Mouse (Mus musculus) c-Kit-negative CD71-positive TER-119-positive erythroid progenitor cells, embryonic 14.5 days (primary cell): Measurements from ENCODE around the gene Ceacam1.
"Not testable (repeated sequence)": the region's sequence is repeated elsewhere in the genome, so short reads cannot be mapped to it uniquely, and the experiment has no call there.

Experiments used
- DNase-seq: peaks from one replicate; pipeline ENCODE4 v3.0.0-alpha.2; 2013; ENCODE audit warnings: low read depth, low spot score

Ceacam1 gene

DNA sequence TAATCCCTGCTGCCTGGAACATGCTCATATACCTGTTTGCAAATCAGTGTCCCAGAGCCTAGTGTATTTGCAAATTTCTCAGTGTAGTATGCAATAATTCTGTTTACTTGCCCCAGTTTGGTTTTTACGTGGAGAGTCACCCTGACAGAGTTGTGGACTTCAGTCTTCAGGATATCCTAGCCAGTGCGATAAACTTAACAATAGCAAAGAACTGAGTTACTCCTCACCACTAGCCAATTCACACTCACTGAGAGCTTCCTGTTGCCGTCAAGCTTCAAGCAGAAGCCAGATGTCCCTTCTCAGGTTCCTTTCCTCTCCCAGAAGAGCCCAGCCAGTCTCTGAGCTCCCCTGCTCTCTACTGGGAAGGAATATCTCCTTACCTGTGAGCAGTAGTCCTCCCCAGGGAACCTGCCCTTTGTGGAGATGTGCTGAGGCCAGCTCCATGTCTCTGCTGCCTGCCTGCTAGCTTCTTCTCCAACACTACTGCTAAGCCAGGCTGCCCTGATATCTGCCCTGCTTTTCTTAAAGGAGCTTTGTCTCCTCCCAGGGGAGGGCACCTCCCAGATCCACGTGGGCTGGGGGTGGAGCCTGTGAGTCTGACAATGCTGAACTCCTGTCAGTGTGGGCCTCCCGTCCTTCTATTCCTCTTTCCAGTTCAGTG lies at the start of gene Ceacam1:
TSS of gene Ceacam1 (minus strand) at position 513 of the 661 bp plus-strand sequence.
- not testable (repeated sequence) for DNase-seq

DNA sequence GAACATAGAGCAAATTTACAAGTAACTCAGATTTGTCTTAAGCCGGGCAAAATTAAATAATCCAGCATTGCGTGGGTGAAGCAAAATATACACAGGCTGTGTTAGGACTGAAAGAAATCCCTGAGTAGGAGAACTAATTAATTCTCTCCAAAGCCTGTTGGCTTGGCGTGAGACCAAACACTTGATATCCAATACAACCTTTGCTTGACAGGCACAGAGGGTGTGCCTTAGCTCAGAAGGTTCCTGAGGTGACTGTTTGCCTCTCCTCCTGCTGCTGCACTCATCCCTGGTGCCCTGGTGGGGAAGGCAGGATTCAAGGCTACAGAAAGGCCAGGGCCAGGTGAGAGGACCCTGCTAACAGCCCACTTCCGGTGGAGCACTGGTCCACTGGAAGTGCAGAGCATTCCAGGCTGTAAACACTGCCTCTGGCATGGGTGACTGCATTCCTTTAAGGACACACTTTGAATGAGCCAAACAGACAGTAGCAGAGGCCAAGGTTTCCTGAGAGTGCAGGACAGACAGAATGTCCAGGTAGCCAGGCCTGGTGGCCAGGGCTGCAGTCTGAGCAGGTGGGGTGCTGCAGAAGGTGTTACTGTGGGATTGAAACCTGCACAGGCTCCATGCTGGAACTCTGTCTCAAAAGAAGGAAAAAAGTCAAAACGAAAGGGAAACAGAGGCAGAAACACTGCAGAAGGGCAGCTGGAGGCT lies 38.8 kb upstream of the Ceacam1 start:
- not testable (repeated sequence) for DNase-seq

DNA sequence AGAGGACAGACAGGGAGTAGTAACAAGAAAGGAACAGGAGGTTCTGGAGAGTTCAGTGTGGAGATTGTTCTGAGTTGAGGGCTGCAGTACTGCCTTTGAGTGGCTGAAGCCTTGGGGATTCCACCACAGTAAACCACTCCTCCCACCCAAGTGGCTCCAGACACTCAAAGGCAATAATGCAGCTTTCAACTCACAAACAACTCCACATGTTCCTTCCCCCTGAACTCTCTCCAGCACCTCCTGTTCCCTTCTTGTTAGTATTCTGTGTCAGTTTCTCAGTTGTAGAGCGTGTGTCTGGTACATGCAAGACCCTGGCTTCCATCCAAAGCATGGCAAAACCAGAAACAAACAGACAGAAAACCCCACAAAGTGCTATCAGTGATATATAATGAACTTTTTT lies 38.3 kb upstream of the Ceacam1 start:
- DNase-seq, result not testable (repeated sequence)

DNA sequence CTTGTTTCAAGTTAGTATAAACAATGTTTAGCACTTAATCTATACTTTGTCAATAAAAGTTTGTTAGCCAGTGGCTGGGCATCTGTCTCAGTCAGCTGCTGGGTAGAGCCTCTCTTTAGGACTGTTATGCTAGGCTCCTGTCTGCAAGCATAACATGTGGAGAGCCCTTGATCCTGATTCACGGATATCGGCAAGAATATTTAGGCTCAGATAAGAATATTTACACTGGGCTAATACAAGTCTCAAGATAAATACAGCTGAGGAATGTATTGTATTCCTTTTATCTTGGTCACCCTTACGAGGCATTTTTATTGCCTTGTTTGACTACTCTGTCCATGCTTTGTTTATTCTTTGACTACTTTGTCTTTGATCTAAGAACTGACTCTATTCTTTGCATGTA lies 32.5 kb upstream of the Ceacam1 start:
- no peak for DNase-seq

DNA sequence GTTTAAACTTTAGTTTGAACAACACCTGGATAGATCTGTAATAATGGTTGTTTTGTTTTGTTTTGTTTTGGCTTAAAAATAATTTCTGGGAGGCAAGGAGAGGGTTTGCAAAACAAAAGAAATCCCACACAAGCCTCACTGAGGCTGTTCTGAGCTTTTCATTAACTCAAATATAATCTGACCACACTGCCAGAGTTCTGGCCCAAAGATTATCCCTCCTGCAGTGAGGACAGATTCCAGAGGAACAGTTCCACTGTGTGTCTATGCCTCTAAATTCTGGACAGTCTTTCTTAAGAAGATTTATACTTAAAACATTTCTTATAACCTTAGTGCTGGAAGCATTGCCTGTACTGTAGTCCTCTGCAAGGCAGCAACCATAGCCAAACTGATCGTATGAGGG lies 17.2 kb upstream of the Ceacam1 start:
- DNase-seq, result no peak

DNA sequence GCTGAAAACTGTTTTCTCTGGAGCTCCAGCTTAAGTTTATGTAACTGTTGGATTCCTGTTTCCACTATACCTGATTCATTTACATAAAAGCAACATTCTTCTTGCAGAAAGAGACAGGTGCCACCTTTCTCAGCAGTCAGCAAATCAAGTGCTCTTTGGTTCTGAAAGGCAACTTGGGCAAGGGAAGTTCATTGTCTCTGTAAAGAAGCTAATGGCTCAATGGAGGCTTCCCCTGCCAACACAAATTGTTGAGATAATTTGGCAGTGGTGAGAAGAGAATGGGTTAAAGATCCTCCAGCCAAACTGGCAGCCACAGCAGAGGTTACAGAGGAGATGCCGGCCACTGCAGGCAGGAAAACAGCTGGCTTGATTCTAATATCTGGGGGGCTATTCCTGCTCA lies 13.3 kb upstream of the Ceacam1 start:
- DNase-seq, result not testable (repeated sequence)

DNA sequence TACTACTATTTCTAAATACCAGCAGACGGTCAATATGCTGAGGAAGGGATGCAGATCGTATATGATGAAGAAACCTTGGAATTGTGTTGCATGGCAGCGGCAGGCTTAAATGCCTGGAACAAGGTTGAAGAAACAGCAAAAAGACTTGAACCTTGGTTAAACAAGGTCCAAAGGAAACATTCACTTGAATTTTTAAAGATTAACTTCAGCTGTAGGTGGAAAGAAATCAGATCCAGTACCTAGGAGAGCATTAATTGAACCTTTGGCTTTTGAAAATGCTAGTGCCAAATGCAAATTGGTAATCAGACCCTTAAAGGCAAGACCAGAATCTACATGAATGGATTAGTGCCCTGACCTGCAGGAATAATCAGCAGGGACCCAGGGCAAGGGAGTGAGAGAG lies 12.0 kb upstream of the Ceacam1 start:
- DNase-seq, result not testable (repeated sequence)

DNA sequence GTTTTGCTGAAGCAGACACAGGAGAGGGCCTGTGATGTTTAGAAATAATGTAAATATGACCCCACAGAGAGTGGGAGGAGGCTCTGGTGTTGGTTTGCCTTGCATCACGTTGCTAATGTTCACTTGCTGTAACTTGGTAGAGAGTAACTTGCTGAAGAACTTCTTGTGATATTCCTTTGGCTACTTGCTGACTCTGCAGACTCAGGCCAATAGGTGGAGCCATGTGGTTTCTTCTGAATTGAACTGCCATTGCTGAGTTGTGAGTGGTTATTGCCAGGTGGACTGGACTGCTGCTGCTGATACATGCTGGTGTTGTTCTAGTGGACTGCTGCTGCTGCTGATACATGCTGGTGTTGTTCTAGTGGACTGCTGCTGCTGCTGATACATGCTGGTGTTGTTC lies 8.8 kb upstream of the Ceacam1 start:
- DNase-seq, result no peak

DNA sequence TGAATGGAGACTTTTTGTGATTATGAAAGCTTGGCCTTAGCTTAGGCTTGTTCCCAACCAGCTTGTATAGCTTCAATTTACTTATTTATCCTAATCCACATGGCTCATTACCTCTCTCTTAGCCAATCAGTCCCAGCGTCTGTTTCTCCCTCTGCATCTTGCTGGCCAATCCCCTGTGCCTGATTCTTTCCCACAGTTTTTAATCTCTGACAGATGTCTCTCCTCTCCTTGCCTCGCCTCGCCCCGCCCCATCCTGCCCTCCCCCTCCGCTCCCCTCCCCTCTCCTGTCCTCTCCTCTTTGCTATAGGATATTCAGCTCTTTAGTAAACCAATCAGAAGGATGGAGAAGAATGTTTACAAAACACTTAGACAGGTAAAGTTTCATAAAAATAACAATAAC lies 7.7 kb upstream of the Ceacam1 start:
- DNase-seq, result no peak

DNA sequence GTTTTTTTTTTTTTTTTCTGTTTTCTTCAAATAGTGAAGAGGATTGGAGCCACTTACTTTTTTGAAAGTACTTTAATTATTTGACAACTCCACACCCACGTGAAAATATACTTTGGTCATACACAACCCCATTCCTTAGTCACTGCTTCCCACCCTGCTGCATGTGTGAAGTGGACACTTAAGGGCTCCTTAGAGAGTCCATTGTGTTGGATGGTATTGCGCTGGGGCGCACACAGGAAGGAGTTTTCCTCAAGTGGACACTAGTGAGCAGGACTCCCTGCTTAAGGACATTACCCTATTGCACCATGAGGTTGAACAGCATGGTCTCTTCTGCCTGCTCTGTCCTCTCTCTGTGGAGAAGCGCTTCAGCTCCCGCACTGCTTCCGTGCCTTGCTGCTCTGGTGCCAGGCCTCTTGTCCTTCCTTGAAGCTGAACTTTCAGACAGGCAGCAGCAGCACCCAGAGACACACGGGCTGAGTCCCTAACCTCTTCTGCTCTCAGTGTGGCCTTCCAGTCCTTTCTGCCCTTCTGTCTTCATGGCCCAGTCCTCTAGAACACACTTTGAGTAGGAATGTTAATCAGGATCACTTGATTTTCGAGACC lies 5.8 kb upstream of the Ceacam1 start:
- DNase-seq, result no peak

DNA sequence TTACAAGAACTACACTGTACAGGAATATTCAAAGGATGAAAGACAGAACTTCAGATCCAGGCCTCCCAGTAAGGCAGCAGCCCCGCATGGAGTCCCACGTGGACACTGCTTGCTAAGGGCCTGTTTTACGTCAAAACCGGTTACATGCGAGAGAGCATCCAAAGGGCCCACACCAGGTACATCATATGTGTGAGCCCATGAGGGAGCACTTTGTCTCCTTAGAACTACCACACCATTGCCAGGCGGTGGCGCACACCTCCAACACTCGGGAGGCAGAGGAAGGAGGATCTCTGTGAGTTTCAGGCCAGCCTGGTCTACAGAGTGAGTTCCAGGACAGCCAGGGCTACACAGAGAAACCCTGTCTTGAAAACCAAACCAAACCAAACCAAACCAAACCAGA lies 3.4 kb upstream of the Ceacam1 start:
- not testable (repeated sequence) for DNase-seq

DNA sequence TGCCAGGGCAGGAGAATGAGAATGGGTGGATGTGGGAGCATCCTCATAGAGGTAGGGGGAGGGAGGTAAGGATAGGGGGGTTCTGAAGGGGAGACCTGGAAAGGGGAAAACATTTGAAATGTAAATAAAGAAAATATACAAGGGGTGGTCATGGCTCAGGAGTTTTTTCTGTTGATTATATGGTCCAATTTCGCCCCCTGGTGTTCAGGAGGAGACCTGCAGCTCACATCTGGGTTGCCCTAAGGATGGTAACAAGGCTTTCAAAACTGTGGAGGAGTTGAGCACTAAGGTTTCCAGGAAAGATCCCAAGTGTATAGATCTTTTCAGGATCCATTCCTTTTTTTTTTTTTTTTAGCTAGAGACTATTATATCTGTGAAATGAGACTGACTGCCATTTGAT lies 2.0 kb upstream of the Ceacam1 start:
- DNase-seq, result no peak

DNA sequence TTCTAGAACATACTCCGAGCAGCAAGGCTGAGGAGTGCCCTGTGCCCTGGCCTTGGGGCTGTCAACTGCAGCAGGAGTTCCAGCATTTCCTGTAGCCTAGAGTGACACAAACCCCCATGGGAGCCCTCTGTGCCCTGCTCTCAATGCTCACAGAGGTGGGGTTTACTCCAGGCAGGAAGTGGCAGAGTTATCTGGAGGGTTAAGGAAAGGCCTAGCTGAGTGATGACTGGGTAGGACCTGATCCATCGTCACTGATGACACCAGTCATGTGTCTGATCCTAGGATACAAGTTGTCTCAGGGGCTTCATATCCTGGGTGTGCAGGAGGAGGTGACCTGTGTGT lies 320 bp upstream of the Ceacam1 start:
- DNase-seq, result not testable (repeated sequence)

DNA sequence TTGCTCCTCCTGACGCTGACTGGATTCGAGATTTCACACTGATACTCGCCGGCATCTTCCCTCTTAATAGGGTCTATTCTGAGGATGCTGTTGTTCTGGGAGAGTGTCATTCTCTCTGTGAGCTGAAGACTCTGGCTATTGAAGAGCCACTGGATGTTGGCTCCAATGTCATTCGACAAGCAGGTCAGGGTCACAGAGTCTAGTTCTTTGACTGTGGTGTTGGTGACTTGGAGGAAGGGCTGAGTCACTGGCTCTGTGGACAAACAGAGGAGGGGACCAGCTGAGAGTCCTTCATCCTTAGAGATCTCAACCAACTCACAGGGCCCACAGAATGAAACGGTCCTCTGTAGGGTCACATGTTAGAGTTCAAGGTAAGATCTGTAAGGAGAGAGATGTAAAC lies 5.6 kb downstream of the Ceacam1 start:
- not testable (repeated sequence) for DNase-seq

DNA sequence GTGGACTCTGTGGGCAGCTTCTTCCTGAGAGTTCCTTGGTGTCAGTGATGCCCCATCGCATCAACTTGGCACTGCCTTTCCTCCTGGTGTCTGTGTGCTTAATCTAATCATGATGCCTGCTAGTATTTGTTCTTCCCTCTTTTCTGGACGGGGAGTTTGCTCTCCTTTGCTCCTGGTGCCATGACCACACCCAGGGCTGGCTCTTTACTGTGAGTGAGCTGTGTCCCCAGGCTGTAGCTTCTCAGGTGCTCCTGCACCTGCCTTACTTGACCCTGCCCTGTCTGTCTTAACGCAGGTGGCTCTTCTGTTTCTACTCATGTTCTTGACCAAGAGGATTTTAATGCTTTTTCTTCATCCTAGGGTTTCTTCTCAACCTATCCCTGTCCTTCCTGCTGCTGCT lies 11.8 kb downstream of the Ceacam1 start:
- DNase-seq, result not testable (repeated sequence)

DNA sequence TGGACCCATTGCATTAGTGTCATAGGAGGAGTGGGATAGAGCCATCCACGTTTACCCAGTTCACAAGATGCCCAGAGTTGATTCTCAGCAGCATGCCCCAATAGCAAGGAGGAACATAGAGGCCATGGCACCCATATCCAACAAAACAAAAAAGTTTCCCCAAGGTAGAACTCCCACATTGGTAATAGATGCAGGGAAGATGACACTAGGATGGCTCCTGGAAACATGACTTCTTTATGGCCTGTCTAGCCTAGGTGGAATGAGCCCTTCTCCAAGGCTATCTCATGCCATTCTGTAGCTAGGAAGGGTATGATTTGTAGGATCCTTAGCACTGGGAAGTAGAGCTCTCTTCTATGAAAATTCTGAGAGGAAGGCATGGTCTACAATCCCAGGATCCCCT lies 12.4 kb downstream of the Ceacam1 start:
- DNase-seq, result no peak

DNA sequence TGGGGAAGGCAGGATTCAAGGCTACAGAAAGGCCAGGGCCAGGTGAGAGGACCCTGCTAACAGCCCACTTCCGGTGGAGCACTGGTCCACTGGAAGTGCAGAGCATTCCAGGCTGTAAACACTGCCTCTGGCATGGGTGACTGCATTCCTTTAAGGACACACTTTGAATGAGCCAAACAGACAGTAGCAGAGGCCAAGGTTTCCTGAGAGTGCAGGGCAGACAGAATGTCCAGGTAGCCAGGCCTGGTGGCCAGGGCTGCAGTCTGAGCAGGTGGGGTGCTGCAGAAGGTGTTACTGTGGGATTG lies 15.4 kb downstream of the Ceacam1 start:
- not testable (repeated sequence) for DNase-seq

DNA sequence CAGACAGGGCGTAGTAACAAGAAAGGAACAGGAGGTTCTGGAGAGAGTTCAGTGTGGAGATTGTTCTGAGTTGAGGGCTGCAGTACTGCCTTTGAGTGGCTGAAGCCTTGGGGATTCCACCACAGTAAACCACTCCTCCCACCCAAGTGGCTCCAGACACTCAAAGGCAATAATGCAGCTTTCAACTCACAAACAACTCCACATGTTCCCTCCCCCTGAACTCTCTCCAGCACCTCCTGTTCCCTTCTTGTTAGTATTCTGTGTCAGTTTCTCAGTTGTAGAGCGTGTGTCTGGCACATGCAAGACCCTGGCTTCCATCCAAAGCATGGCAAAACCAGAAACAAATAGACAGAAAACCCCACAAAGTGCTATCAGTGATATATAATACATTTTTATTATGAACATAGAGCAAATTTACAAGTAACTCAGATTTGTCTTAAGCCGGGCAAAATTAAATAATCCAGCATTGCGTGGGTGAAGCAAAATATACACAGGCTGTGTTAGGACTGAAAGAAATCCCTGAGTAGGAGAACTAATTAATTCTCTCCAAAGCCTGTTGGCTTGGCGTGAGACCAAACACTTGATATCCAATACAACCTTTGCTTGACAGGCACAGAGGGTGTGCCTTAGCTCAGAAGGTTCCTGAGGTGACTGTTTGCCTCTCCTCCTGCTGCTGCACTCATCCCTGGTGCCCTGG lies 15.9 kb downstream of the Ceacam1 start:
- not testable (repeated sequence) for DNase-seq

DNA sequence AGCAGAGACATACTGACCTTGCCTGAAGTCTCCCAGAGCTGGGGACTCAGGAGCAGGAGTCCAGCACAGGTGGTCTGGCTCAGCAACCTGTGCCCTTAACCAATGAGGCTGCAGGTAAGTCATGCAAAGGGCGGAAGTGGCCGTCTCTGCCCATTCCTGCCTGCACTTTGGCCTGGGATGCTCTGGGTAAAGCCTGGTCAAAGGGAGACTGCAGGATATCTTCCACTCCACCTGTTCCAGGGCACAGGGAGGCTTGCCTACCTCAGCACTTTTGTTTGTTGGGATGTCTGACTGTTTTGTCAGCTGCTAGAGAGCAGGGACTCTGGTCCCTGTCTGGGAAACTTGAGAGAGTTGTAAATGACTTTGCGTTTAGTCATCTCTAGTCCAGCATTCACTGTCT lies 25.3 kb downstream of the Ceacam1 start:
- no peak for DNase-seq

DNA sequence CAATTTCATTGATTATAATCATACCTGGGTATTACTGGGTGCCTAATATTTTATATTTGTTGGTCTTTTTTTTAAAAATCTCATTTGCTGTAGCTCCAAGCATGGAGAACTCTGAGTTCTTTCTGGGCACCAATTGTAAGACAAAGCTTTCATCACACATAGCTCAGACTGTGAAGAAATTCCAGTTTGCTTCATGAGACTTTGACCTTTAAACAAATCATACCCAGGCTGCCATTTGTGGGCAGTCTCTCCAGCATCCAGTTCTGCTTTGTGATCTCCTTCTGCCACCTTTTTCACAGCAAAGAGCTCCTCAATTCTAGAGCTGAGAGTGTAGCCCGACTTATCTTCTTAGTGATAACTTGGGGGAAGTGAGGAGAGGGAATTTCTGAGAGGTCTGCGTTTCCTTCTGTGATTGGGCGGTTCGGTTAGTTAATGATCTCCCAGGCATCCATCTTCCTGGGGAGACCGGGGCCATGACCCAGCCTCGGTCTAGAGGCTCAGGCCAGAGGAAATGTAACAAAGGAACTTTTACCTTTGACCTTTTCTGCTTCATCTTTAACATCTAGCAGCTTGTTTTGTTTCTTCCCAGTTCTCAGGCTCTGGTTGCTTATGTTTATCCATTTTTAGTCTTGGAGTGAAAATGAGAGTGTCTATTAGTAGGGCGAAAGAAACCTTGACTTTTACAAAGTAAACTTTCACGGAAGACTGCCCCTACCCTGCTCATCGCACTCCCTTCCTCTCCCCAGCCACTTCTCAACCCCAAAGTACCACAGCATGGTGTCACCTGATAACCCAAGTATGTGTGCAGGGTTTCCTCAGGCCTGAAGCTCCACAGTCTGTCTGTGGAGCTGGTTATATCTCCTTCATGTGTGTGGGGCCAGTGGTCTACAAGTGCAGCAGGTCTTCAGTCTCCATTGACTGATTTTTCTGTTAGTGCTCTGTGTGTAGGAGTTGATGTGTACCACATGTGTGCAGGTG lies 27.2 kb downstream of the Ceacam1 start:
- no peak for DNase-seq

DNA sequence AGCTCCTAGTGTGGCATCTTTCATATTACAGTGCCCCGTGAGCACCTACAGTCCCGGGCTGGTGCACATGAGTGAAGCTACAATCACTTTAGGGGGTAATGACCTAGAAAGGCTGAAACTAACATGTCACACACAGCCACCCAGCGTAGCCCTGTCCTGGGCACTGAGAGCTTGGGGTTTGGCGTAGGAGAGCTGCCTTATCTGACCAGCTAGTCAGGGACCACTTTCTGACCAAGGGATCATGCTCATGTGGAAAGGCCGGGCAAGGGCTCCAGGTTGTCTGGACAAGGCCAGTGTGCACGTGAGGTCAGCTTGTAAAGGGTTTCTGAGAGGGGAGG lies 36.6 kb downstream of the Ceacam1 start:
- DNase-seq, result no peak
